Mouse (Mus musculus): Measurements from ENCODE around the gene Krtap2-4. TPM values are rescaled to one million over a fixed set of nuclear protein-coding genes. Genes with fewer than 3 reads are reported as not detected.
"Not testable (repeated sequence)": the region's sequence is repeated elsewhere in the genome, so short reads cannot be mapped to it uniquely, and the experiment has no call there.

The Krtap2-4 gene
- not detected for total RNA-seq (2021)
- long read RNA-seq, experiment 1: 0 reads
- long read RNA-seq, experiment 2: 0 reads

DNA sequence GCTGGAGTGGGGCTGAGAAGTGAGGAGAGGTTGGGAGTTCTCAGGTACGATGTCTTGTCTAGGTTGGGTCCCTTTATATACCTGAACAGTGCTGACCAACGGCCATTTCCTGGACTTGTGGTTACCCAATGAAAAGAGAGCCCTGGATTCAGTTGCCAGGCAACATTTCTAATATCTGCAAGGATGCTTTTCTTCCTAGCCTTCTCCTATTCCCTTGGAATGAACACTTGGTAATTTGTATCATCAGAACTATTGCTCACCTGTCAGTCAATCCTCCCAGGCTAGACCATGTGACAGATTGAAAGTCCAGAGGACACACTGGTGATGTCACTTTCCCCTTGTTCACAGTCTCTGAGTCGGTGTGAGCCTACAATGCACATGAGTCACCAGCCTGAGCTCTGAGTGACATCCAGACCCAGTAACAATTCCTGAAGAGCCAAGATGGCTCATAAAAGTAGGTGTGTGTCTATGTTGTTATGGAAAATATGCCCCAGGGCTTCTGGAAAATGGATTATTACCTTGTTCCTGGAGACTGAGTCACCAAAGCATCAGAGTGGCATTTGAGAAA is at the start of gene Krtap2-4:
TSS of gene Krtap2-4 (minus strand) at position 51 of the 568 bp plus-strand sequence.
- no peak for DNase-seq (ENCODE audit: low spot score in 2 of 2)
- Histone ChIP-seq H3K4me3 (no peak within 1 kb of the TSS), H3K27ac (no peak within 1 kb of the TSS)
- TF ChIP-seq CTCF (conservative IDR thresholded peaks at IDR 0.05): no peak

DNA sequence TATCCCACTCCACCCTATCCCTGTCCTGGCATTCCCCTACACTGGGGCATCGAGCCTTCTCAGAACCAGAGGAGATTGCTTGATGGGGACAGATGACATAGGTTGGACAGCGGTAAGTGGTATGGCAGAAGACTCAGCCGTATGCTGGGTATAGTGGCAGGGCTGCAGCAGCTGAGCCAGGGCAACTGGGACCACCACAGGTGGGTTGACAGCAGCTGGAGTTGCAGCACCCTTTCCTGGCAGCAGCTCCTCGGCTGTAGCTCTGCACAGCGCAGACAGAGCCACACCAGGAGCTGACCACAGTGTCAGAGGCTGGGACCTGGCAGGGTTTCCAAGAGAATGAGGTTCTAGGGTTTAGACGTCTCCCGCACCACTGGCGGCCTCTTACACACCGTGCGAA is 48.2 kb upstream of the Krtap2-4 start:
- no peak overlapping the region for H3K27ac ChIP-seq
- TF ChIP-seq CTCF (conservative IDR thresholded peaks at IDR 0.05): no peak
- H3K4me3 ChIP-seq: no peak overlapping the region

GRCm38 (mm10) chr11:99659256-99659655 is 44.6 kb upstream of the Krtap2-4 start:
- no peak for DNase-seq (ENCODE audit: low spot score in 2 of 2)
- no peak overlapping the region for H3K4me3 ChIP-seq
- no peak overlapping the region for H3K27ac ChIP-seq
- no peak for TF ChIP-seq CTCF (conservative IDR thresholded peaks at IDR 0.05)

More for the DNA sequence above, 48.2 kb upstream of the Krtap2-4 start:
- DNase-seq (ENCODE audit: low spot score in 2 of 2): no peak

- H3K4me3 ChIP-seq; H3K27ac ChIP-seq; DNase-seq (ENCODE audit: low spot score in 2 of 2): not testable (repeated sequence)
These were observed 43.9 kb upstream of the Krtap2-4 start, which contains the start of gene Gm11563 for GRCm38 (mm10) chr11:99658467-99659010. Gene Gm11563 (minus strand): TSS chr11:99658960.

DNA sequence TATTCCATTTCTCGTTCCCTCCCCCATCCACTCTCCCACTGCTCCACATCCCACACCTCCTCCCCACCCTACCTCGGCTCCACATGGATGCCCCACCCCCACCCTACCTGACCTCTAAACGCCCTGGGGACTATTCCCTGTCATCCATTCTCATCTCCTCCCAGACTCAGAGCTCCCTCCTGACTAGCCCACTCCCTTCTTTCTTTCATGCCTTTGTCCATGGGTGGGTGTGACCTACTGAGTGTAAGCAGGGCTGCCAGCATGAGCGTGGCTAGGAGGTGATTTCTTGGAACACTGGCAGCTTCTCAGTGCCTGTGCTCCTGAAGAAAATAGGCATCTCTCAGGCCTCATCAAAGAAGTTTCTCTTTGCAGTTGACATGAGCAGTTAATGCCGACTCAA is 42.4 kb upstream of the Krtap2-4 start:
- no peak for TF ChIP-seq CTCF (conservative IDR thresholded peaks at IDR 0.05)
- Histone ChIP-seq H3K27ac (no peak overlapping the region), H3K4me3 (no peak overlapping the region)
- DNase-seq (ENCODE audit: low spot score in 2 of 2): no peak

- no peak for TF ChIP-seq CTCF (conservative IDR thresholded peaks at IDR 0.05)
- no peak for DNase-seq (ENCODE audit: low spot score in 2 of 2)
- H3K4me3 ChIP-seq: no peak within 1 kb of the TSS
- H3K27ac ChIP-seq: no peak within 1 kb of the TSS
These were observed 35.5 kb upstream of the Krtap2-4 start, which contains the start of gene Gm11555 for GRCm38 (mm10) chr11:99650136-99650535. Gene Gm11555 (minus strand): TSS chr11:99650236.

DNA sequence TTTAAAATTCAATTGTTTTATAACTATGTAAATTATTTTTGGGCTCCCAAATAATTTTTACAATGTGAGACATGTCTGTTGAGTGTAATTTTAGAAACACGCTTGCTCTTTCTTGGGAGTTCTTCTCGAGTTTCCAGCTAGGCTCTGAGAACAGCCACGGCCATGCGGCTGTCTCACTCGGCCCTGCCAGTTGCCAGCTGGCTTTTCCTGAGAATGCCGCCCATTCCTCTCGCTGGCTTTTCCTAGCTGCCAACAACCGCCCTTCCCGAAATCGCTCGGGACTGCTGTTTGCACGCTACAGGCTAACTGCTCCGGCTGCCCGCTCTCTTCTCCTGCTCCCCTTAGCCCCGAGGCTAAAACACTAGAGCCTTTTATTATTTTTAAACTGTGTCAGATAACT is 31.8 kb upstream of the Krtap2-4 start:
- H3K27ac ChIP-seq: no peak overlapping the region
- no peak for TF ChIP-seq CTCF (conservative IDR thresholded peaks at IDR 0.05)

DNA sequence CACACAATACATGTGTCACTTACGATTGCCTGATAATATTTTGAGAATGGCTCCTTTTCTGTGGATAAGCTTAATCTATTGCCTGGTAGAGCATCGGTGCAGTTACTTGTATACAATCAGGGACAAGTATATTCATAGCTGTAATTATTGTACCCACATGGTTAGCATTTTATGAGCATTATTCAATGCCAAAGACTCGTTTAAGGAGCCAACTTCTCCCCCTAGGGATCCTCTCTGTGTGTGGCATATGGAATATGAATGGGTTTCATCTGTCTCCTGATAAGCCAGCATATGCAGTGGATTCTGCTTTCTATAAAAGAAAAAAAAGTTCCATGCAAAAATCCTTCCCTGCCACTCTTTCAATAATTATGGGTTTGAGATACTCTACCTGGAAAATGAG is 29.7 kb upstream of the Krtap2-4 start:
- 0 out of 2 replicates have a peak, but pooled peaks have one; percentile 22 for TF ChIP-seq CTCF (conservative IDR thresholded peaks at IDR 0.05)
- DNase-seq (ENCODE audit: low spot score in 2 of 2): peak in 1 of 2 experiments; percentile 32
- no peak overlapping the region for H3K4me3 ChIP-seq
- H3K27ac ChIP-seq: no peak overlapping the region

More for the DNA sequence above, 31.8 kb upstream of the Krtap2-4 start:
- DNase-seq (ENCODE audit: low spot score in 2 of 2): peak in 1 of 2 experiments; percentile 13
- H3K4me3 ChIP-seq: no peak overlapping the region

GRCm38 (mm10) chr11:99643635-99644139 is 29.0 kb upstream of the Krtap2-4 start, which contains the start of gene Krtap4-7:
Gene Krtap4-7 (minus strand): TSS chr11:99644089.
- DNase-seq (ENCODE audit: low spot score in 2 of 2); H3K4me3 ChIP-seq; H3K27ac ChIP-seq: not testable (repeated sequence)

GRCm38 (mm10) chr11:99640926-99641325 is 26.3 kb upstream of the Krtap2-4 start:
- Histone ChIP-seq H3K4me3 (no peak overlapping the region), H3K27ac (no peak overlapping the region)
- DNase-seq (ENCODE audit: low spot score in 2 of 2): no peak
- TF ChIP-seq CTCF (conservative IDR thresholded peaks at IDR 0.05): no peak

GRCm38 (mm10) chr11:99637086-99637485 is 22.4 kb upstream of the Krtap2-4 start:
- Histone ChIP-seq H3K27ac (no peak overlapping the region), H3K4me3 (no peak overlapping the region)
- no peak for DNase-seq (ENCODE audit: low spot score in 2 of 2)
- TF ChIP-seq CTCF (conservative IDR thresholded peaks at IDR 0.05): no peak

- TF ChIP-seq CTCF (conservative IDR thresholded peaks at IDR 0.05): no peak
- no peak for DNase-seq (ENCODE audit: low spot score in 2 of 2)
- no peak within 1 kb of the TSS for H3K27ac ChIP-seq
- H3K4me3 ChIP-seq: no peak within 1 kb of the TSS
These were observed 20.0 kb upstream of the Krtap2-4 start, which contains the start of gene Krtap4-2 for GRCm38 (mm10) chr11:99634653-99635134. Gene Krtap4-2 (minus strand): TSS chr11:99635084.

DNA sequence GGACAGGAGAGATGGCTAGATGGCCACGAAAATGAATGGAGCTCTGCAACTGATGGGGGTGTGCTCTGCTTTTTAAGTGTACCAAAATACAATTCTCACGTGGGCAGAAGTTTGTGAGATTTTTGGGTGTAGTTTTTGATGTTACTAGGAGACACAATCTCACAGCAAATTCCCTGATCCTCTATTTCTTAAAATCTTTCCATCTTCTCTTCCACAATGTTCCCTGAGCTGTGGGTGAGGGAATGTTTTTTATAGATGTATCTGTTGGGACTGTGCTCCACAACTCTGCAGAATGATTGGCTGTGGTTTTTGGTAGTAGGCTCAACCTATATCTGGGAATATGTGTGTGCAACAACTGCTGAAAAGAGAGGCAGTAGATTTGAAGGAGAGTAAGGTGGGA is 18.6 kb upstream of the Krtap2-4 start:
- Histone ChIP-seq H3K27ac (no peak overlapping the region), H3K4me3 (no peak overlapping the region)
- TF ChIP-seq CTCF (conservative IDR thresholded peaks at IDR 0.05): no peak
- no peak for DNase-seq (ENCODE audit: low spot score in 2 of 2)
